Mouse (Mus musculus) cerebellum, adult 2 months (tissue): Measurements from ENCODE around the gene Gsk3b. TPM values are rescaled to one million over a fixed set of nuclear protein-coding genes. Genes with fewer than 3 reads are reported as not detected.

Source experiments
- DNase-seq, 2 experiments: peaks; one replicate each; pipeline ENCODE4 v3.0.0; 2021
- H3K27ac ChIP-seq: fragments of 200-500 bp; 2 replicates; pipeline ENCODE4 v1.5.1; 2012; ENCODE audit warnings: low read length, control low read depth, inconsistent platforms; ENCODE audit not compliant: insufficient read depth
- H3K27me3 ChIP-seq: fragments of 200-500 bp; 2 replicates; pipeline ENCODE4 v1.6.1; 2012; ENCODE audit warnings: inconsistent platforms, mild to moderate bottlenecking, low read length, moderate library complexity; ENCODE audit not compliant: control insufficient read depth, insufficient read depth
- H3K4me1 ChIP-seq: fragments of 200-500 bp; 2 replicates; pipeline ENCODE4 v1.6.1; 2011; ENCODE audit warnings: low read length; ENCODE audit not compliant: control insufficient read depth, insufficient read depth
- H3K4me3 ChIP-seq: fragments of 200-500 bp; replicated peaks from 2 replicates; pipeline ENCODE3; 2011; ENCODE audit warnings: mild to moderate bottlenecking, low read depth, low read length, control low read depth; ENCODE audit not compliant: insufficient read depth
- CTCF ChIP-seq: fragments of 200-500 bp; IDR thresholded peaks from 2 replicates; pipeline ENCODE4 v1.5.1; 2011; ENCODE audit warnings: low read depth, mild to moderate bottlenecking, control low read depth, low read length, moderate library complexity, borderline replicate concordance; ENCODE audit not compliant: insufficient read depth
- POLR2A ChIP-seq: fragments of 200-500 bp; IDR thresholded peaks from 2 replicates; pipeline ENCODE4 v1.6.1; 2011; ENCODE audit warnings: low read length, control low read depth, borderline replicate concordance; ENCODE audit not compliant: insufficient read depth
- WGBS: fragments of 180-500 bp; shearing (Covaris S2); methylation state at CpG from one replicate; pipeline ENCODE4 v1.1.7; 2018; 5-methylcytosine and 5-hydroxymethylcytosine counted together
- polyA plus RNA-seq: library from polyadenylated mRNA; depleted of rRNA; stranded (reverse); fragments of >200 nt; gene quantifications from 2 replicates; pipeline ENCODE4 v1.2.3, GENCODE M21; 2012; rRNA removed

Gene Gsk3b
- polyA plus RNA-seq, 1 experiment, result 48.7 TPM

- Histone ChIP-seq H3K27me3 (no peaks in the 10 kb centered on the region; the same call in 1 of the 2 replicates), H3K27ac (no peak within 1 kb of the TSS), H3K4me1 (no peaks in the 10 kb centered on the region), H3K4me3 (no peak within 1 kb of the TSS)
- 68% methylated on average over 7 of the region's 7 CpGs for WGBS
- DNase-seq, result no peak
- no peak for TF ChIP-seq POLR2A
- TF ChIP-seq CTCF, result no peak
Observed at GRCm38 (mm10) chr16:38294685-38295348, 206.0 kb downstream of the Gsk3b start, which contains the start of gene Nr1i2. Gene Nr1i2 (minus strand): TSS chr16:38294824.

- Histone ChIP-seq H3K4me3 (no peak overlapping the region), H3K27ac (no peak overlapping the region), H3K4me1 (no peaks in the 10 kb centered on the region), H3K27me3 (no peaks in the 10 kb centered on the region; the same call in 1 of the 2 replicates)
- DNase-seq, result no peak
- WGBS, result 35% methylated on average over 5 of the region's 5 CpGs
- TF ChIP-seq CTCF (no peak), POLR2A (no peak)
Observed at GRCm38 (mm10) chr16:38295349-38295930, 206.6 kb downstream of the Gsk3b start.

Other genes with a start within 250 kb of the Gsk3b start
- 0.15 and 0.21 TPM in 2 replicates for gene Gm36028, start 227.9 kb upstream of the Gsk3b start, polyA plus RNA-seq
- 30.7 and 32.8 TPM in 2 replicates for gene Lrrc58, start 220.6 kb upstream of the Gsk3b start, polyA plus RNA-seq
- gene Gpr156, start 172.5 kb upstream of the Gsk3b start, polyA plus RNA-seq, result 0.51 and 0.54 TPM in 2 replicates
- 0.05 TPM in 1 of 2 replicates, not detected in the other for gene Nr1i2, start 205.8 kb downstream of the Gsk3b start, polyA plus RNA-seq